In the genomic region with DNA sequence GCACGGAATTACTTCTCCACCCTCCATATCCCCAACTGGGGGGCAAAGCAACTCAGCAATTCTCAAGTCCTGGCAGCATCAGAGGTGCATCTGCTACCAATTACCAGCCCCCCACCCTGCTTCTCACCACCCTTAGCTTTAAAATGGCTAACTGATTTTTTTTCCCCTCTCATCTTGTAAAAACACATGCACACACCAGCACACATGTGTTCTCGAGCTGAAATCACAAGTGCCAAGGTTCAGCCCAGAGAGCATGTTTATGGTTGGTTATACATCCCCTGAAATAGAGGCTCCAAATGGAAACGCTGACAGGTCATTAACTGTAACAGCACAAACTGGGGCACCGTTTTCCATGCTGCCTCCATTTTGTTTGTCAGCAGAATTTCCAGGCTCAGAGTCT, we compare ENCODE assay signal across 19 mouse cellular contexts.
DNase-seq lines count a peak whose midpoint lies in the region; ATAC-seq and TF ChIP-seq lines count a peak whose summit lies in the region.
"Had no signal": no experiment of that assay in that cellular context is flagged by ENCODE, and none has a peak within 500 bp of the region (broad histone marks: within the 10 kb centered on the region; RNA-seq: fewer than 3 reads in every experiment).

No protein-coding gene starts in this region.

- H3K4me3 ChIP-seq in heart, embryonic 10.5 days: no peak overlapping the region
- H3K4me3 ChIP-seq in heart, adult 2 months: no peak overlapping the region
- H3K4me3 ChIP-seq in limb, embryonic 12.5 days (replicated peaks): no peak overlapping the region
- H3K4me3 ChIP-seq: forebrain, embryonic 12.5 days; gastrocnemius, adult 2 months had no signal

- H3K27me3 ChIP-seq in heart, embryonic 10.5 days (ENCODE audit: insufficient read depth, poor library complexity, severe bottlenecking): no peaks in the 10 kb centered on the region
- H3K27me3 ChIP-seq in heart, adult 2 months (ENCODE audit: control insufficient read depth, insufficient read depth, low read length): no peaks in the 10 kb centered on the region
- H3K27me3 ChIP-seq in limb, embryonic 12.5 days: peaks cover 17% of the 10 kb centered on the region

- no peaks in the 10 kb centered on the region for H3K36me3 ChIP-seq in heart, embryonic 10.5 days
- no peaks in the 10 kb centered on the region for H3K36me3 ChIP-seq in heart, adult 2 months (ENCODE audit: control insufficient read depth, insufficient read depth, low read length)
- no peaks in the 10 kb centered on the region for H3K36me3 ChIP-seq in limb, embryonic 12.5 days
- H3K36me3 ChIP-seq: forebrain, embryonic 12.5 days had no signal

- no peak for TF ChIP-seq CTCF in heart, adult 2 months (IDR thresholded peaks at IDR 0.05)

- peak; percentile 75 for ATAC-seq in limb, embryonic 12.5 days (ENCODE audit: insufficient number of reproducible peaks, insufficient read depth, low FRiP score, low TSS enrichment, low read depth)
- ATAC-seq: forebrain, embryonic 16.5 days had no signal

- H3K4me2 ChIP-seq in limb, embryonic 12.5 days: no peak overlapping the region
- H3K4me2 ChIP-seq: forebrain, embryonic 12.5 days; hindbrain, embryonic 14.5 days had no signal

- no peak for TF ChIP-seq EP300 in heart, adult 2 months (IDR thresholded peaks at IDR 0.05; ENCODE audit: insufficient read depth, low read depth, low read length)

- no peaks in the 10 kb centered on the region for H3K79me2 ChIP-seq in heart, adult 2 months (replicated peaks; ENCODE audit: control insufficient read depth, insufficient read depth, low read length)

- 0 out of 2 replicates have a peak overlapping the region, but pooled peaks have one; percentile 13 for H3K27ac ChIP-seq in heart, embryonic 10.5 days
- no peak overlapping the region for H3K27ac ChIP-seq in heart, adult 2 months
- peak overlapping the region; percentile 80 for H3K27ac ChIP-seq in limb, embryonic 12.5 days
- H3K27ac ChIP-seq: forebrain, embryonic 12.5 days; gastrocnemius, adult 2 months; hindbrain, embryonic 14.5 days had no signal

- H3K9me3 ChIP-seq in heart, embryonic 10.5 days: no peaks in the 10 kb centered on the region
- no peaks in the 10 kb centered on the region for H3K9me3 ChIP-seq in limb, embryonic 12.5 days
- H3K9me3 ChIP-seq: forebrain, embryonic 12.5 days had no signal

- no peak overlapping the region for H3K9ac ChIP-seq in heart, adult 2 months (ENCODE audit: low read depth, low read length)
- H3K9ac ChIP-seq in limb, embryonic 12.5 days (replicated peaks): no peak overlapping the region
- H3K9ac ChIP-seq: forebrain, embryonic 12.5 days; hindbrain, embryonic 14.5 days had no signal

- DNase-seq in heart, embryonic 10.5 days (ENCODE audit: low spot score): no peak
- no peak for DNase-seq in heart, adult 2 months
- DNase-seq in retina, postnatal 1 day: peak; percentile 20
- DNase-seq in retina, embryonic 14.5 days (ENCODE audit: low spot score): no peak
- no peak for DNase-seq in cerebellum, postnatal 4 days (ENCODE audit: low spot score in 2 of 2)
- DNase-seq in spleen, adult 18-20 months: no peak
- DNase-seq in kidney, postnatal 25 days: no peak
- DNase-seq: adrenal gland, postnatal 14 days; cerebellum, adult 11-12 months; cerebellum, adult 9-10 months; cerebellum, postnatal 25 days; gastrocnemius, adult 2 months; gastrocnemius, postnatal 25 days; heart, postnatal 10 days; heart, postnatal 4 days had no signal

- intact Hi-C loops in heart, adult 2 months (cut with DNase I): no loop called here

- WGBS in heart, embryonic 10.5 days: 78% methylated on average over 4 of the region's 4 CpGs
- WGBS in heart, adult 2 months: 74% methylated on average over 4 of the region's 4 CpGs
- WGBS in limb, embryonic 12.5 days: 13% methylated on average over 4 of the region's 4 CpGs

- no peak for TF ChIP-seq POLR2A in heart, adult 2 months (IDR thresholded peaks at IDR 0.05; ENCODE audit: insufficient read depth, low read depth, low read length)

- H3K4me1 ChIP-seq in heart, embryonic 10.5 days: peaks cover 36% of the 10 kb centered on the region
- no peaks in the 10 kb centered on the region; the same call in 1 of the 2 replicates for H3K4me1 ChIP-seq in heart, adult 2 months (ENCODE audit: control insufficient read depth, insufficient read depth, low read length)
- H3K4me1 ChIP-seq in limb, embryonic 12.5 days (replicated peaks): peaks cover 59% of the 10 kb centered on the region
